Mouse (Mus musculus): ENCODE results near the gene Cped1.
"Not testable (repeated sequence)": the region's sequence is repeated elsewhere in the genome, so short reads cannot be mapped to it uniquely, and the experiment has no call there.

The Cped1 gene

DNA sequence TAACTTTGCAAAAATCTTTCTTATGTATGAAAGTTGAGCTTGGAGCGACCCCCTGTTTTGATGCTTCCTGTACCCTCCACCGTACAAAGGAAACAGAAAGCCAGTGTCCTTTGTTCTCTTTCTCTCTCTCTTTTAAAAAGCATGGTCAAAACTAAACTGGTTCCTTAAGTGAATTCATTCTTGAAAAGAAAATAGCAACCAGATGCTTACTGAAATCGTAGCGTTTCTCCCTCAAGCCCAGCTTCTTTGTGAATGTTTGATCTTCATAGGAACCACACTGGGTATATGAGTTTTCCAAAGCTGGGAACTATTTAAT, 40.6 kb downstream of the Cped1 start:
- DNase-seq (ENCODE audit: low spot score in 2 of 2), result no peak

DNA sequence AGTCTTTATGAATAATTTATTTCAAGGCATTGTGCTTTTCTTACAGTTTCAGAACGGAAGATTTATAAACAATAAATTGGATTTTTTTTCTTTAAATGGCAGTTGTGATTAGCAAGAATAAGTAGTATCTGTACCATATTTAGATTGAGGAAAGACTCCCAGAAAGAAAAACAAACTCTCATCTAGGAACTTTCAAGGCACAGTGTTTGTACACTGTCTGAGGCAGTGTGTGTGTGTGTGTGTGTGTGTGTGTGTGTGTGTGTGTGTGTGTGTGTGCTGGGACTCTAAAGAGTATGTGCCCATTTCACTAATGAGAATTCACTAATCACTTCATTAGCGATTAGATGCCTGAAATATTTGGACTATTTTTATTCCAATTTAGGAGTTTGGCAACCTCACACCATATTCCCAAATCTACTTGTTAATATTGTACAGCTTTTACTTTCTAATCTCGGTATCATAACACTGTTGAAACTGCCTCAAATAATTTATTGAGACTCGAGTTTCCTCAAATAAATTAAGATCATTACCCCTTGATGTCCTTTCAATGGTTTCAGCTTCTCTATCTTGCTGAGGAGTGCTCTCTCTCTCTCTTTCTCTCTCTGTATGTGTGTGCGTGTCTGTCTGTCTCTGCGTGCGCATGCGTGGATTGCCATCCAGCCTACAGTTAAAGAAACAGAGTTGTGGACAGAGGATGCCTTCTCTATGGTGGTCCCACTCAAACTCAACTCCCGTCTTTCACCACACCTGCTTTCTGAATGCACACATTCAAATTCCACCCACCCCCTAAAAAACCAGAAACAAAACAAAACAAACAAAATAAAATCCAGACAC, 41.3 kb downstream of the Cped1 start:
- DNase-seq (ENCODE audit: low spot score in 2 of 2), result no peak

- no peak for DNase-seq (ENCODE audit: low spot score in 2 of 2)
Observed at GRCm38 (mm10) chr6:22027854-22028253, 42.1 kb downstream of the Cped1 start.

DNA sequence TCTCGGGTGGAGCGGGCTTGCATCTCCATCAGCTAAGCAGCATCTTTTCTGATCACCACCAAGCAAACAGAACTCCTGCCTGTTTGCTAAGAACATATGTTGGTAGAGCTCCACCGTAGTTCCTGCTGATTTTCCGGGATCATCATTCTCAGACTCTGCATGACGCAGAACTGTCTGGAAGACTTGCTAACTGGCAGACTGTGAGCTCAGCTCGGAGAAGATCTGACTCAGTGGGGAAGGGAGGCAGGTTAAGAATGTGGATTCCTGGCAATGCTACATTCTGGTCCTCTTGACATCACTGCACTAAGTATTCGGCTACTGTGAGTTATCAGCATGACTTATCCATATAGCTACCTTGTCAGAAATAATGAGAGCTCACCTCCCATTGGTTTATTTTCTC, 44.7 kb downstream of the Cped1 start:
- DNase-seq (ENCODE audit: low spot score in 2 of 2), result no peak

DNA sequence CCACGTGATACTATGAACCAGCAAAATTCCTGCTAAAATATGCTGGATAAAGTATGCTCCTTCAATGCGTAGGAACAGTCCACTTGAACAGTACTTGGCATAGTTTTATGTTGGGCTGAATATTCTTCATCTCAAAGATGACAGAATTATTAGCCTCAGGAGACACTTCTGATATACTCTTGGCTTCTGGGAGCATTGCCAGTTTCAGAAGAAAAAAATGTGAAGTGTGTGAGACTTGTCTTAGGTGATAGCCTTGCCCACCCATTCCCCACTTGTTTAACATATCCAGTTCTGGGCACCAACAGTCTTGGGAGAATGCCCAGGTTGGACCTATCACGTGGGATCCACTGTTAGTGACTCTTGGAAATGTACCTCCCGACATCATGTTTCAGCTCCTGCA, 47.5 kb downstream of the Cped1 start:
- DNase-seq (ENCODE audit: low spot score in 2 of 2), result no peak

- DNase-seq (ENCODE audit: low spot score in 2 of 2), result no peak
Observed at GRCm38 (mm10) chr6:22035408-22035807, 49.7 kb downstream of the Cped1 start.

DNA sequence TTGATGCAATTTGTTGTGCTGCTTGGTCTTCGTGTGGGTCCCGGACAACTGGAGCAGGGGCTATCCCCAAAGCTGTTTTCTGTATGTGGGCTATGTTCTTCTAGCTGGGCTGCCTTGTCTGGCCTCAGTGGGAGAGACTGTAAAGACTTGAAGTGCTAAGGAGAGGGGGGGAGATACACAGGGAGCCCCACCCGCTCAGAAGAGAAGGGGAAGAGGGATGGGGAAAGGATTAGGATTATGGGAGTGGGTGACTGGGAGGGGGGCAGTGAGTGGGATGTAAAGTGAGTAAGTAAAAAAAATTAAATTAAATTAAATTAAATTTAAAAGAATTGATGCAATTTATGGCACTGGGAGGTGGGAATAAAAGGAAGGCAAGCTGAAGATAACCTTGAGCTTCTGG, 50.2 kb downstream of the Cped1 start:
- no peak for DNase-seq (ENCODE audit: low spot score in 2 of 2)

DNA sequence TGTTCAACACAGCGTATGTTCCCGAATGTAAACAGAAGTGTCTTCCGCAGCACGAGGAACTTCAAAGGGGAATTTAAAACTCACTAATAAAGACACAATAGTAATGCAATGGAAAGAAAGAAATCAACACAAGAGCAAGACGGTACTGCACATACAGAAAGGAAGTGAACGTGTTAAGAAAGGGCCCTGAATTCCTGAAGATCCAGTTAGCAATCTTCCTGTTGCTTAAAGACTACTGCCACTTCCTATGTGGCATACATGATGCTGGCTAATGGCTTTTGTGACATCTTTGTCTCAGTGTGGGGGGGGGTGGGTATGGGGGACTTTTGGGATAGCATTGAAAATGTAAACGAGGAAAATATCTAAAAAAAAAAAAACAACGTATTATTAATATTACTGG, 50.7 kb downstream of the Cped1 start:
- DNase-seq (ENCODE audit: low spot score in 2 of 2), result no peak

GRCm38 (mm10) chr6:22036911-22037310, 51.2 kb downstream of the Cped1 start:
- DNase-seq (ENCODE audit: low spot score in 2 of 2), result no peak

- DNase-seq (ENCODE audit: low spot score in 2 of 2), result no peak
Observed at GRCm38 (mm10) chr6:22037441-22038050, 51.8 kb downstream of the Cped1 start.

DNA sequence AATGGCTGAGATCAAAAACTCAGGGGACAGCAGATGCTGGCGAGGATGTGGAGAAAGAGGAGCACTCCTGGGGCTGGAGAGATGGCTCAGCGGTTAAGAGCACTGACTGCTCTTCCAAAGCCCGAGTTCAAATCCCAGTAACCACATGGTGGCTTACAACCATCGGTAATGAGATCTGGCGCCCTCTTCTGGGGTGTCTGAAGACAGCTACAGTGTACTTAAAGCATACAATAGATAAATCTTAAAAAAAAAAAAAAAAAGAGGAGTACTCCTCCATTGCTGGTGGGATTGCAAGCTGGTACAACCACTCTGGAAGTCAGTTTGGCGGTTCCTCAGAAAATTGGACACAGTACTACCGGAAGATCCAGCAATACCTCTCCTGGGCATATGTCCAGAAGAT, 54.0 kb downstream of the Cped1 start:
- DNase-seq (ENCODE audit: low spot score in 2 of 2), result not testable (repeated sequence)

DNA sequence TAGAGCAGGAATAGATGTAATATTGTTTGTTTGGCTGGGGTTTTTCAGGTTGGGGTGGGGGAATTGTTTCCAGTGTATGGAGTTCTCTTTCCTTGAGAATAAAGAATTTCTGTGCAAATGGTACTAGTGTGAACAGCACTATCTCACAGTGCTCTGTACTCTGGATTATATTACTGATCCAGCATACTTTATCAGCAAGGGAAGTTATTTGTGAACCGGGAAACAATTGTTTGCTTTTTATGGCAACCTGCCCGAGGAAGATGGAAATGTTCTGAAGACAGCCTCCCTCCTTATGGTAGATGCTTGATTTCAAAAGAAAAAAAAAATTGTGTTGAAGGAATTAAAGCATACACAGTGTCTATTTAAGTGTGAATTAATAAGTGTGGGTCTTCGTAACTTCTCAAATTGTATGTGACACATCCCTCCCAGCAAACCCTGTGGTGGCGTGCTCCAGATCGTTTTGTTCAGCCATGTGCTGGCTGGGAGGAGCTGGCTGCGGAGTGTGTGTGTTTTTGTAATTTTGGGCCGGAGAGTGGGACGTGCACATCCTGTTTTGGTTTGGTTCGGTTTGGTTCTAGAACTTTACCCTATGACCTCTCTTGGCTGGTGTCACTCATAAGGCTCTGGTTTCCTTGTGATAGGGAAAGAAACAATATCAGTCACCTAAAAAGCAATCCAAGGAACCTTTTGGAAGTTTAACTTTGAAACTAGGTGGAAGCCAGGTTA, 59.3 kb downstream of the Cped1 start:
- no peak for DNase-seq (ENCODE audit: low spot score in 2 of 2)

DNA sequence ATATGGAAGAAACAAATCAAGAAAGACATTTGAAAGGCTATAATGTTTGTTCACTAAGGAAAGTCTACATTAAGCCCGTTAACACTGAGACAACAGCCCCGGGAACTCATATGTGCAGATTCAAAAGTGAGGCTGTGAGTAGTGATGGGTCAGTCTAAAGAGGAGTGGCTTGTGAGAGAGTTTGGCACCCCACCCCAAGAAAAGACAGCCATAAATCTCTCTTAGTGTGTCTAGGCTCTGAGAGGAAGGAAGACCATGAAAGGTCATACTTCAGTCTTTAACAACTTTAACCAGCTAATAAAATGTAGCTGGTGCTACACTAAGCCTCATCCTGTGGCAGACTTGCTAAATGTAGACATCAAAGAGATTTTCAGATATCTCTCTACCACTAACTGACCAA, 61.4 kb downstream of the Cped1 start:
- DNase-seq (ENCODE audit: low spot score in 2 of 2), result no peak

- no peak for DNase-seq (ENCODE audit: low spot score in 2 of 2)
Observed at GRCm38 (mm10) chr6:22049093-22049492, 63.4 kb downstream of the Cped1 start.

DNA sequence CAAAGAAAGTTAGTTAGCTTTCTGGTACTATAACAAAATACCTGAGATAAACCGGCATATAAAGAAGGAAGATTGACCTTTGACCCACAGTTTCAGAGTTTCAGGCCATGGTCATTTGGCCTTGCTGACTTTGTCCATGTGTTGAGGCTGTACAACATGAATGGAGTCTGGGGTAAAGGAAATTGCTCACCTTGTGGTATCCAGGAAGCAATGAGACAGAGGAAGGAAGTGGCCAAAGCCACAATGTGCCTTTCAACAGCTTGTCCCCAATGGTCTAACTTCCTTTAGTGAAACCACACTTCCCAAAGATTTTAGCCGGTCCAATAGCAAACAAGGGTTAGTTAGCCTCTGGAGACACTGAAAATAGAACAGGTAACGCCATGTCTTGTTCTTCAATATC, 65.8 kb downstream of the Cped1 start:
- peak in 1 of 2 experiments; percentile 1 for DNase-seq (ENCODE audit: low spot score in 2 of 2)

- no peak for DNase-seq (ENCODE audit: low spot score in 2 of 2)
Observed at GRCm38 (mm10) chr6:22053014-22053413, 67.3 kb downstream of the Cped1 start.

DNA sequence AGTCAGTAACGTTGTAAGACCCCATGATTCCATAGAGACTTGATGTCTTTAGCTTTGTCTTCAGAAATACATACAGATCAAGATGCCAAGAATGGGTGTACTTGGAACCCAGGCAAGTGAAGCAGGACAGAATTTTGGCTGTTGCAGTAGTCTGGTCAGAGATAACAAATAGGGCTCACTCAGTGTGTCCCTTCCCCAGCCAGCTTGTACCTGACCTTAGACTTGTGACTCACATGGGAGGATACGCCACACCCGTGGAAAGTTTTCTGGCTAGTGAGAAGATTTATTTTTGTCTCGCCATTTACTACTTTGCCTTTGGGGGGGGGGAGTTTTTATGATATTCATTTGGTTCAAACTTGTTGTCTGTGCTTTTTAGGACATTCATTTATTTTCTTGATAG, 78.6 kb downstream of the Cped1 start:
- no peak for DNase-seq (ENCODE audit: low spot score in 2 of 2)

GRCm38 (mm10) chr6:22070603-22071322, 85.0 kb downstream of the Cped1 start:
- DNase-seq (ENCODE audit: low spot score in 2 of 2), result no peak

DNA sequence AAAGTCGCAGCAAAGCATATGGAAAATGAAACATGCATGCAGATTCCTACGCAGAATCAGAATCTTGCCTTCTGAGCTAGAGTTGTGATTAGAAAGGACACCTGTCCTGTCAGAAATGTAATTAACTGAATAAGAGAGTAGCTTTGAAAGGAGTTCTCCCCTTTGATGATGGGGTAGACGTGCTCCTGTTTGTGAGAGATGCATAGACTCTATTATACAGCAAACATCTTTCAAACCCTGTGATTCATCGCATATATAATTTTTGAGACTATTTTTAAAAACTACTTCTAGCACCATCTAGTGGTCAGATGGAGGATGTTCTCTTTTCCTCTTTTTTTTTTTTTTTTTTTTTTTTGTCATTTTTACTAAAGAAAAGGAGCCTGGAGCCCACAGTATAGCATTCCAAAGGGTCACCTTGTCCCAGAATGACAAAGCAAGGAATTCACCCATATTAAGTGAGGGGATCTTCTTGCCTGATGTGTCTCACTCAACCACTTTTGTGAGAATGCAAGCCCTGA, 85.7 kb downstream of the Cped1 start:
- no peak for DNase-seq (ENCODE audit: low spot score in 2 of 2)

DNA sequence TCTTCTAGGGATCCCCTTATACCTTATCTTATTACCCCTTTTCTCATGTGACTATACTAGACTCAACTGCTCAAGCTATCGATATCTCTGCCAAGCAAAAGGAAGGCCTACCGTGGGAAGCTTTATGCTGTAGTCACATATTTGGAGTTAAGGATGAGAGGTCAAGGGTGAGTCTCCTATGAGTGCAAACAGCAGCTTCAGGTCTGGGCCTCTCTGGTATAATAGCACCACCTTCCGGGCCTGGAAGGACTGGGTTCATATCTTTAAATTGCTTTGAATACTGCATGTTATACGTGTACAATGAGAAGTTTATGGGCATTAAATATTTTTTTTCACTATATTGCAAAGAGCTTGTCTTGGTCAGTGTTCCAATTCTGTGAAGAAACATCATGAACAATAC, 87.0 kb downstream of the Cped1 start:
- DNase-seq (ENCODE audit: low spot score in 2 of 2), result no peak

GRCm38 (mm10) chr6:22074232-22075083, 88.7 kb downstream of the Cped1 start:
- no peak for DNase-seq (ENCODE audit: low spot score in 2 of 2)
